Mouse (Mus musculus): ENCODE measurements around the gene Map4k3.

GRCm38 (mm10) chr17:80670395-80670794, 57.9 kb downstream of the Map4k3 start:
- TF ChIP-seq CTCF (IDR thresholded peaks at IDR 0.05; ENCODE audit: low read depth, low read length) = no peak
- TF ChIP-seq EP300 (IDR thresholded peaks at IDR 0.05; ENCODE audit: insufficient read depth, low read depth, low read length) = no peak

Data from ES-Bruce4 (cell line).